Mouse (Mus musculus) CD4-positive, CD25-positive, alpha-beta regulatory T cell, adult 2 months (primary cell): ENCODE measurements around the gene Cep128.

Source experiments
- DNase-seq: peaks from one replicate; pipeline ENCODE4 v3.0.0-alpha.2; 2012; ENCODE audit warnings: low read depth, low spot score

Gene Cep128

DNA sequence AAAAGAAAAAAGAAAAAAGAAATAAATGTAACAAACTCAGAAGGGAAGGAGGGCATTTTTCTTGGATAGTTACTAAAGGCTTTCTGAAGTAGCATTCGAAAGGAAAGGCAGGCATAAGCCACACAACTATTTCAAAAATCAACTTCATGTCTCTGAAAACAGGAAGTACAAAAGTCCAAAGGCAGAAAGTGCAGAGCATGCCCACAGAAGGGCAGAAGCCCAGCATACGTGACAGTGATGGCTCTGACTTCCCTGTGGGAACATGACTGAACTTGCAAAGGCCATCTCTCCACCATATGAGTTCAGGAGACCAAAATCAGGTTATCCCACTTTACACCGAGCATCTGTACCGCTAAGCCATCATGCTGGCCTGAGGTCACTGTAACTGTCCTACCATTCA lies 71.6 kb downstream of the Cep128 start:
- no peak for DNase-seq

DNA sequence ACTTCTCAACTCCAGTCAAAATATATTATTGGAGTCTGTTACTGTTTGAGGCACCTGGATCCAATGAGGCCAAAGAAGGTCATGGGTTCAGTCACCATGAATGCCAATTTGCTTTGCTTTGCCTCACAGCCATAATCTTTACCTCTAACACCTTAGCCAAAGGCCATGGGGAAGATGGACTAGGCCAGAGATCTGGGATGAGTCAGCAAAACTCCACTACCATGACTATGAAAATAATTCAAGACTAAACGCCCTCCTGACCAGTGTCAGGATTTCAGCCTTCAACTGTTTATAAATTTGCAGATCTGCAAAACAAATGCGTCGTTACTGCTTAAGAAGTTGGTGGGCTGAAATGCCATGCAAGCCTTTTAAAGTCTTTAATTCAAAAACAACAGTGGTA lies 76.5 kb downstream of the Cep128 start:
- no peak for DNase-seq

DNA sequence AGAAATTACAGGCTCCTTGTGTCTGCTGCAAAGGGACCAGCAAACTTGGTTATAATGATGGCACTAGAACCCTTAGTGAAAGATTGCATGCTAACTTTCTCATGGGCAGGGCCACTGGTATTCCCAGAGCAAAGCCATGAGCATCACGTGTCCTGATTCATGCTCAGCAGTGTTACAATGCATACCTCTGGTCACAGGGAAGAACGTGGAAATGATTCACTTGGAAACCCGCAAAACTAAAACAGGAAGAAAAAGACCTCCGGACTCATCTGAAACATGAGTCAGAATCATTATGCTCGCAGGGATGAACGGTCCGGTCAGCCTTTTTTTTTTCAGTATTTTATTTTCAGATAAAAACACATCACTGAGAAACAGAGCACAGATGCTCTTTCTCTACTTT lies 78.4 kb downstream of the Cep128 start:
- DNase-seq = no peak

DNA sequence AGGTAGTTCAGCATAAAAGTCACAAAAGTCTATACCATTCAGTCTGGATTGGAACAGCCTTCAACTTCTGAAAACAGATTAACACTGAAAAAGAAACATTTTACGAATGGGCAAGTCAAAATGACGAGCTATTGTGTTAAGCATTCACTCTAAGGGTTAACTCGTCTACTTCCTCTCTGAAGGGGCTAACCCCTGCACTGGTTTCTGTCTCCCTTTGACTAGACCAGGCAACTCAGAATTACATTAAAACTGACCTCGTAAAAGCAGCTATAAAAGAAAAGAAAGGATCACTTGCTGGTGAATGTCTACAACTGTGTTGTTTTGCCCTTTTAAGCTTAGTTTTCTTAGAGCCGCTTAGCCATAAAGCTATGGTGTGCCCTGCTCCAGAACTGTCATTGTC lies 79.2 kb downstream of the Cep128 start:
- DNase-seq = no peak

DNA sequence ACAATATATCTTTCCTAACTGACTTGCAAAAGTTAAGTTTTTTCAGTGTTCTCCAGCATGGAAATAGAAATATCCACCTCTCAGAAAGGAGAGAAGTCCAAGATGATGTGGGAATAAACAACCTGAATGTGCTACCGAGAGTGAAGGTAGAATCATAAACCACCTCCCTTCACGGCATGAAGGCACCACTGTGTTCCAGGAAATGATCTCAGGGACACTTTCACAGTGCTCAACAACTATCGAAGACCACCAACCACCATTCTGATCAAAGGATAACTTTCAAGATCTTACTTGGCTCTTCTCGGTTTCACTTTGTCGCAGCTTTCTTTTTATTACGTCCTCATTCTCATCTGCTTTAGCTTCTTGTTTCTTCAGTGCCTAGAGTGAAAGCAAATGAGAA lies 85.5 kb downstream of the Cep128 start:
- no peak for DNase-seq

DNA sequence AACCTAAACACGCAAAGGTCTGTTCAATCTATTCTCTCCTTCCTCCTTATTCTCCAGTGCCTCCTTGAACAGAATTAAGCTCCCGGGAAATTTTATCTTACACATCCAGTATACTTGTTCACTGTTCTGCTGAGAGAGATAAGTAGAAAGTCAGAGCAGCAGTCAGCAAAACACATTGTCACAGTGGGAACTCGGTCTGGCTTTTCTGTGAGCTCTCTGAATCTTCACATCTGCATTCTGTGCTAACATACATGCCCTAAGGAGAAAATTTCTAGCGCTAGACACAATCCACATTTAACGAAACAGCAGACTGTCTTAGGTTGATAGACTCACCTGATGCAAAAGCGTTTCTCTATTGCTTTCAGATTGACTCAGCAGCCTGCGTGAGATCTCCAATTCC lies 88.3 kb downstream of the Cep128 start:
- no peak for DNase-seq

DNA sequence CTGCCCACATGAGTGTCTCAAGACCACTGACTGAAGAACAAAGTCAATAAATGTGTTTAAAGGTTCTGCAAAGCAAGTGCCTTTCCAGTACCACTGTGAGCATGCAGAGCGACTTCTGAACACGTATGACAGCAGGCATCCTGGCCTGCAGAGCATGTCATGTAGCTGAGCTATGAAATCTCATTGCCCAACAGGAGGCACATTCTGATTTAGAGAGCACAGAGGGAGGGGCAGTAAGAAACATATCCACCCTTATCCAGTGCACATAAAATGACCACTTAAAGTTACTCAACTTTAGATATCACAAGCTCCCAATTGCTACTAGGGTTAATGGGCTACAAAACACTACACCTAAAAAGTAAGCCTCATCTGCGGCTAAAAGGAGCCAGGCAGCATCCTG lies 88.8 kb downstream of the Cep128 start:
- DNase-seq = no peak

DNA sequence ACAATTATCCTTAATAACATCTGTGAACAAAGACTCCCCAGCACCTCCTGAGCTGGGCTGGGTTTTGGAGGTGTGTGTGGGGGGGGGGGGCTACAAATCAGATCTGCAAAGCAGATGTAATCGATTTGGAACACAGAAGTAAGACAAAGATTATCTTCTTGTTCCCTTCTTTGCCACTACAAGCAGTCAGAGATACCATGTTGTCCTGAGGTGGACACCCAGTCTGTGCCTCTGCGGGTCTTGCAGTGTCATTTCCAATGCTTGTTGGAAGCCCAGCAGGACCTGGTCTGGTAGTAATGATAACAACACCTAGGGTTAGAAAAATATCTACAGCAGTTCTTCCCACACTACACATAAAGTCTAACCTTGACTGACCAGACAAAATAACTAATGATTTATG lies 110.3 kb downstream of the Cep128 start:
- no peak for DNase-seq

DNA sequence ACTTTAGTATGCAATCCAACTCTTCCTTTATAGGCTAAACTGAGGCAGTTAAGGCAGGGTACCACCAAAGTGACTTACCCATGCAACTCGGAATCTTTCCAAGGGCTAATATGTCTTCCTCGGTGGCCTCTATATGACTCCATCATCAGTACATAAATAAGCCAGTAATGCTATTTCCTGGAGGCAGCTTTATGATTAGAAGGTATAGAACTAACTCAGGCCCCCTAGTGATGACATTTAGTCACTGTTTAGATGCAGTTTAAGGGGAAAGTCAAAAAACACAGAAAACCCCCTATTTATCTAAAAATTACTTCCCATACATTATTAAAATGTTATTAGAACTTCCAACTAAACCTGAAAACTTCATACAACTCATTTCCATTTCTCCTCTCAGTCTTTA lies 114.6 kb downstream of the Cep128 start:
- peak; percentile 29 for DNase-seq

DNA sequence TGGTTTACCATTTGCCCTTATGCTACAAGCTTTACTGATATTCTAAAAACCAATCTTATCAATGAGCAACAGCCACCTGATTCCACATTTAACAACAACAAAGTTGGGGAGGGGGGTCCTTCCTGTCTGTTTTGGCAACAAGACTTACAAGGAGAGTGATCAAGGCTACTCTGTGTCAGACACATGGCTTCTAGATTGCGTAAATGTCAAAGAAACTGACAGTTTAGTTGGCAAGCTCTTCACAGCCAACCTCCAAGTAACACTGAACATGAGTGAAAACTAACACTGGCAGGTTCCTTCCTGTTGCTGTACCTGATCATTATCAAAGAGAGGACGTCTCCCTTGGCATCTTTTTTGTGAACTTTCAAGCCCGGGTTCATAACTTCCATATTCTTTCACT lies 115.2 kb downstream of the Cep128 start:
- peak; percentile 29 for DNase-seq

DNA sequence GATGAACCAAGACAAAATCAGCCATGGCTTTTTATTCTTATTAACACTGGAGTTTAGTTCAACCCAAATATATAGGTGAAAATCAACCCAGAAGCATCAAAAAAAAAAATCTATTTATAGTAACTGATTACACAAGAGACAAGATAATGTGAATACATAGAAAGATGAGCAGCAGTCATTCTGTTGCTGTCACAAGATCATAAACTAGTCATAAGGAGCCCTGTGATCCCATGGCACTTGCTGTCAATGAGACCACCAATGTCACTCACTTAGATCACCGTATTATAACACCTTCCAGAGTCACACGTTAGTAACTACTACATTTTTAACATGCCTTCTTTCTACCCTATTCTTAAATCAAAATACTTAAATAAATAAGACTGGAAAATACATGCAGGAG lies 118.2 kb downstream of the Cep128 start:
- no peak for DNase-seq

DNA sequence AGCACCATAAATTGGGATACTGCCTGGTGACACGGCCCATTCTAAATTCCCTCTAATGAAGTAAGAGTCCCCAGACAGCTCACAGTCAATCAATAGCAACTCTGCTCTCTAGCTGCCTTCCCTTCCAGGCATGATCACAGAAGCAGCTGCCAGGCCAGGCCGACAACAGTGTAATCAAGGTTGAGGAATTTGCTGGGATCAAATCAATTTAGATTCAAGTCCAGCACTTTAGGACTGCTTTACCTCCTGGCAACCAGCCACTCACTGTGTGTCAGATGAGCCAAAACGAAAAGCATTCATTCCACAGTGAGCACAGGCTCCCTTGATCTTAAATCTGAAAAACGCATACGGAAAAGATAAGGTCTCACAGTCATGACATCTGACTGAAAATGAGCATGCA lies 118.7 kb downstream of the Cep128 start:
- no peak for DNase-seq

DNA sequence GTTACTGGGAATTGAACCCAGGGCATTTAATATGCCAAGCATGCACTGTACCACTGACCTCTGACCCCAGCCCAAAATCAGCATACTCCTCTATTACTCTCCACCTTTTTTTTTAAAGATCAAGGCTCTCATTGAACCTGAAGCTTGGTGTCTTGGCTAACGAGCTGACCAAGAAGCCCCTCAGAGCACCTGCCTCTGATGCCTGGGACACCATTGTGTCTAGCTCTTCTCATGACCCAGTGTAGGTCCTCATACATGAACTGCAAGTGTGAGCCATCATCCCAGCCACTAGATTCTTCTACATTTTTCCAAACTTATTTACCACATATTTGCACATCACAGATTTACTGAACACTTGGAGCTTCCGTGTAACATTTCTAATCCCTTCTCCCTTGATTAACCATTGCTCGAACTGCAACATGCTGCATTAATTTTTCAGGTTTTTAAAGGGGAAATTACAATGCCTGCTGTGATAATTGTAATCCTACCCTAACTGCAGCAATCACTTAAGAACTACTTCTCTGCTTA lies 119.3 kb downstream of the Cep128 start:
- no peak for DNase-seq

DNA sequence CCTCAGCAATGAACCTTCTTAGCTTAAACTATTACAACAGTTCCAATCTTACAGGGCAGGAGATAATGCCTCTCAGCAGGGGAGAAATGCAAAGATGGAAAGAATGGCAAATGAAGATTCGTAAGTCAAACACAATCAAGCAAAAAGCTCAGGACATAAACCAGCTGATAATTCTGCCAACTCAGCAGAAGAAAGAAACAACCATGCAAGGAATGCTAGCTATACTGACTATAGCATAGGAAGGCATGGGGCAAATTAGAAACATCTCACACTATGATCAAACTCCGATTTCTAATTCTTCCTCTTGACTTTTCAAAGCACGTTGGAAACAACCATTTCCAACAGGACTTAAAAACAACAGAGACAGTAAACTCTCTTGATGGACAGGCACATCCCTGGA lies 120.5 kb downstream of the Cep128 start:
- DNase-seq = no peak

DNA sequence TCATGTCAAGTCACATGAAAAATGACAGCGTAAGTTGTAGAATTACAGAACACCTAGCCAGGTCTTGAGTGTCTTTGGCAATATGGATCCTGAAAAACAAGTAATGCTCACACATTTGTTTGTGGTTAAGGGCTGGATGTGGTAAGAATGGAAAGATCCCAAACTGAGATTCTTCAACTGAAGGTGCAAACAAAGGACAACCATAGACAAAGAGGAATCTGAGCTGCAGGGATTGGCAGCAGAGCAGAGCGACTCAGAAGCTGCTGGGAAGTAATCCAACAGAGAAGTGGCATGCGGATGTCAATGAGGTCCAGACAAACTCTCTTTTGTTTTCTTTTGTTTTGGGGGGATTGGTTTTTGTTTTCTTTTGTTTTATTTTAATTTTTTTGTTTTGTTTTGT lies 121.4 kb downstream of the Cep128 start:
- DNase-seq = no peak

DNA sequence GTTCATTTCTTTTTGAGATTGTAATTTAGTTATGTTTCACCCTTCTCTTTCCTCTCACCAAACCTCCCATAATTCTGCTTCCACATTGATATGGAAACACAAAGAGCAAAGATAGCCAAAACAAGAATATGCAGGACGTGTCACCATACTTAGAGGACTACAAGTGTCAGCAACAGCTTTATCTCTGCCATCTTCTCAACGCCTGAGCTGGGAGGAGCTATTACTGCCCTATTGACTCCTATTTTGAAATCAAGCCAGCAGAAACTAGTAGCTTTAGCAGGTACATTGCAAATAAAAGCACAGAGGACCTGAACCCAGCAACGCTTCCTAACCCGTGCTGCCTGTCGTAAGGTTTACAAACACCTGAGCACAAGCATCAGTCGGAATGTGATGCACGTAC lies 127.9 kb downstream of the Cep128 start:
- no peak for DNase-seq

DNA sequence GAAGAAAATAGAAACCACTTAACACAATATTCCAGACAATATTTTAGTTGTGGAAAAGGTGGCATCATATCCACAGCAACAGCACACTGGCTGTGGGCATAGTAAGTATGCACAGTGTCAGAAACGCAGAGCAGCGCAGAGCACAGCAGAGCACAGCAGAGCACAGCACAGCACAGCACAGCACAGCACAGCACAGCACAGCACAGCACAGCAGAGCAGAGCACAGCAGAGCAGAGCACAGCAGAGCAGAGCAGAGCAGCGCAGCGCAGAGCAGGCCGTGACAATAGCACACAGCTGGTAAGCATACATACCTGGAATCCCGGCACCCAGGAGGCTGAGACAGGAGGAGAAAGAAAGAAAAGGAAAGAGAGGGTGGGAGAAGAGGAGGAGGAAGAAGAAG lies 129.4 kb downstream of the Cep128 start:
- peak; percentile 26 for DNase-seq

DNA sequence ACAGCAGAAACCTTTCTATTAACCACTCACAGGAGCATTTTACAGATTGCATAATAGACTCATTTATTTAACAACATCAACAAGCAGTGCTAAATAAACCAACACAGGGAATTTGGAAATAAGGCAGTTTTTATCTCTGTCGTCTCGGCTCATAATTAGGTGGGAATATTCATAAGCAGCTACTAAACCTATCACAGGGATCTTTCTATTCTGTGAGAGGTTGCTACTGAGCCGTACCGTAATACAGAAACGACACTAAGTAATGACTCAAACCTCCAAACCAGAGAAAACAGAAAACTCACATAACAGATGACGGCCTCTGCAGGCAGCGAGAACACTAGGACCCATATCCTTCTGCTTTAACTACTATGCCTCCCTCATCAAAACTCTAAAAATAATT lies 163.6 kb downstream of the Cep128 start:
- DNase-seq = no peak

DNA sequence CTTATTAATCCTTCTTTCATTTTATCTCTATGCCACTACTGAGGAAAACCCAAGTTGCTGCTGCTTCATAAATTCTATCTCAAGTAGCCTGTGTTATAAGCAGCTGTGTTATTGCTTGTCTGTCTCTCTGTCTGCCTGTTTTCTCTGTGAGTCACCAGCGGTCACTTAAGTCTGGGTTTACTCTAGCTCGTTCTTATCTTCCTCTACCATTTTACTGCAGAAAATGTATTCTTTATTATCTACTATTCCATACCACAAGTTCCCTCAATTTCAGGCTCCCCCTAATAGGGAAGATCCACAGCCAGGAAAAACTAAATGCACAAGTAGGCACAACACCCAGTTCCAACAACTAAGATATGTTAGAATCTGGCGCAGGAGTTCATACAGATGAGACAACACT lies 178.7 kb downstream of the Cep128 start:
- no peak for DNase-seq

DNA sequence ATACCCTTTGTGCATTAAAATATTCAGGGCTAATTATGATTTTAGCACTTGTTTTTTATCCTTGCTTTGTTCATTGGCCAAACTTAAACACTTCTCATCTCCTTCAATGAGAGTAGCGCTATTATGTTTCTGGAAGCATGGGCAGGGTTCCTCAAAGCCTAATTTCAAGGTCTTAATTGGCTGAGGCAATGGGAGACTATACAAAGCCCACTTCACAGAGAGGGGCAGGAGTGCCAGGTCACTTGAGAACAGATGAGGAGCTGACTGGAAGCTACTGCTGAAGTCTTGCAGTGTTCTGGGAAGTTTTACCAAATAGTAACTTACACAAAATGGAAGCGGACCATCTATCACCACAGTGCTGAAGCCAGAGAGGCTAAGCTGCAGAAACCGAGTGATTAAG lies 179.9 kb downstream of the Cep128 start:
- no peak for DNase-seq

DNA sequence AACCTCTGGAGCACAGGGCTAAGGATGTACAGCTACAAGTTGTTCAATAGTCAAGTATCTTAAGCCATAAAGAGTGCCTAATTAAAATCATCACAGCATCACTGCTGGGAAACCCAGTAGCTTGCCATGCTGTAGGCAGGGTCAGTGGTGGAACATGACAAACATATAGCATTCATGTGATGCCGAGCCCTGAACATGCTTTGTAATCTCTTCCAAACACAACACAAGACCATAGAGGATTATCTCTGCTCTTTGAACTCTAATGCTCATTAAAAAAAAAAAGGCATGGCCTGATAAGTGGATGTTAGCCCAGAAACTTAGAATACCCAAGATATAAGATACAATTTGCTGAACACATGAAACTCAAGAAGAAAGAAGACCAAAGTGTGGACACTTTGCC lies 181.7 kb downstream of the Cep128 start:
- DNase-seq = no peak

DNA sequence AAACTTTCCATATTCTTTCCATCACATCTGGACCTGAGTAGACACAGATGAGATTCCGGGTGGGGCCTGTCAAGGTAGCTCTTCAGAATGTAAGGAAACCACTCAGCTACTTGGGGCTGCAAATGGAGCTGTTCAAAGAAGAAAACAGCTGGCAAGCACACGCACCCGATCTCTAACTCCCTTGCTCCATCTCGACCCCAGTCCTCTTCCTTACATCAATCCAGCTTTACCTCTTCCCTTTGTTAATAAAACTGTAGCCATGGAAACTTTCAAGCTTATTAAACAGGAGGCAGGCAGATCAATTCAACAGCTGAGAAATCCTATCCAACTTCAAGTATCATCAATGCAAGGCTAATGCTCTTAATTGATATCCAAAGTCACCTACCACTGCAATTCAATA lies 195.1 kb downstream of the Cep128 start:
- no peak for DNase-seq

DNA sequence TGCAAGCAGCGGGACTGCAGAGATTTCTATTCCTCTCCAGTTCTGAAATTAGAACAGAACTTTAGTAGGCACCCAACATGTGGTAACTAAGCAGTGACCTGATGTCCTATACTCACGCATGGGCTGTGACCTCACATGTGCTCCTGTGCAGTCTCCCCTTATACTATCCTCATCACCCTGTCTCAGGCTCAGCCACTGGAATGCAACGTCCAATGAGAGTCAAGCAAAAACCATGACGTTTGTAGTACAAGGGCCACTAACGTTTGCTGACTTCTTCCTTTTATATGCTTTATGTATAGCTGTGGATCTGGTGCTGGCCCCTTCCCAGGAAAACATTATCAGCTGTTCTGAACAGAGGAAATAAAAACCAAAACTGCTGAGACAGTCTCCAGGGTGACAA lies 198.6 kb downstream of the Cep128 start:
- DNase-seq = no peak

DNA sequence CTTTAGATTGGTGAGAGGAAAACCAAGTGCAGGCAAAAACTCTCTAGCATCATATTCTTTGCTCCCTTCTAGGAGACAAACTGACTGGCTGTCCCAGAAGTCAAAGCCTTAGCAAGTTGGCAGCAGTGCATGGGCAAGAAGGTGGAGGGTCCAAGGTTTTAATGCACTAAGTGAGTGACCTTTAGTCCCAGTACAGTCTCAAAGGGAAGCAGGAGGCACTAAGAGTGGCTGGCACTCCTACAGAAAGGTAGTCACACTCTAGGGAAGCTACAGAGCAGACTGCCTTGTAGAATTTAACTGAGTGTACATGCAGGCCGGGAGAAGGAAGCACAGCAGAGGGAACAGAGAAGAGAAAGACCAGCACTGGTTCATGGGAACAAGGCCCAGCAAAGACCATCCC lies 199.6 kb downstream of the Cep128 start:
- no peak for DNase-seq

DNA sequence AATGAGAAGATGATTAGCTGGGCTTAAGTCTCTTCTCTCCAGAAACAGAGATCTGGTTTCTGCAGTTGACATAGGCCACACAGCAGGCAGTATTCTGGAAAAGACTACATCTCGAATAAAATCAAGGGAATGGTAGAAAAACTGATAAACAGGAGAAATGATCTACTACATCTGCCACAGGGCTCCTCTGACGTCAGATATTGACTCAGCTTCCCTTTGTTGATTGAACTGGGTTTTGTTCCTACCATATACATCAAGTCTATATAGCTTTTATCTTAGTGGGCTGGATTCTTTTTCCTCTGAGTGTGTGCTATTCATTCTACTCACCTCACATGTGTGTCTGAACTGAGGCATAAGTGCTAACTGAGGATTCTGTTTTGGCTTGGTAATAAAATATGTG lies 200.3 kb downstream of the Cep128 start:
- DNase-seq = peak; percentile 54
